Mouse (Mus musculus) midbrain, embryonic 10.5 days (tissue): ENCODE measurements around the gene Bscl2. TPM values are rescaled to one million over a fixed set of nuclear protein-coding genes. Genes with fewer than 3 reads are reported as not detected.
"Not testable (repeated sequence)": the region's sequence is repeated elsewhere in the genome, so short reads cannot be mapped to it uniquely, and the experiment has no call there.

Source experiments
- DNase-seq: peaks from one replicate; pipeline ENCODE4 v3.0.0-alpha.2; 2017; ENCODE audit warnings: low spot score
- H3K27ac ChIP-seq: fragments of 300-500 bp; sonication (generic); replicated peaks from 2 replicates; pipeline ENCODE4 v1.5.1; 2016; ENCODE audit warnings: mild to moderate bottlenecking
- H3K27me3 ChIP-seq: fragments of 300-500 bp; sonication (generic); 2 replicates; pipeline ENCODE4 v1.6.1; 2016; ENCODE audit warnings: low read depth, mild to moderate bottlenecking; ENCODE audit not compliant: poor library complexity, severe bottlenecking
- H3K36me3 ChIP-seq: fragments of 300-500 bp; sonication (generic); 2 replicates; pipeline ENCODE4 v1.6.1; 2016; ENCODE audit warnings: mild to moderate bottlenecking, moderate library complexity
- H3K4me1 ChIP-seq: fragments of 300-500 bp; sonication (generic); 2 replicates; pipeline ENCODE4 v1.6.1; 2016
- H3K4me3 ChIP-seq: fragments of 300-500 bp; sonication (generic); 2 replicates; pipeline ENCODE4 v1.5.1; 2016; ENCODE audit warnings: mild to moderate bottlenecking, moderate library complexity
- H3K9me3 ChIP-seq: fragments of 300-500 bp; sonication (generic); replicated peaks from 2 replicates; pipeline ENCODE4 v1.6.1; 2016; ENCODE audit warnings: mild to moderate bottlenecking
- WGBS: fragments of 180-500 bp; shearing (Covaris S2); methylation state at CpG from one replicate; pipeline ENCODE4 v1.1.7; 2016; 5-methylcytosine and 5-hydroxymethylcytosine counted together
- polyA plus RNA-seq: library from polyadenylated mRNA; unstranded; fragments of >200 nt; fragmentation: Nextera tagmentation; extraction: Ambion mirVana; gene quantifications from 2 replicates; pipeline ENCODE4 v1.2.1, GENCODE M21; 2016

Gene Bscl2
- polyA plus RNA-seq, 1 experiment from 2014 or later: 55.2 TPM

GRCm38 (mm10) chr19:8818301-8818798, 18.9 kb upstream of the Bscl2 start:
- peak overlapping the region; percentile 98 for H3K27ac ChIP-seq
- H3K36me3 ChIP-seq: peaks cover 58% of the 10 kb centered on the region
- 38% methylated on average over 14 of the region's 14 CpGs for WGBS
- no peaks in the 10 kb centered on the region for H3K9me3 ChIP-seq
- H3K27me3 ChIP-seq: no peaks in the 10 kb centered on the region
- no peak for DNase-seq
- H3K4me1 ChIP-seq: peaks cover 45% of the 10 kb centered on the region
- H3K4me3 ChIP-seq: peak overlapping the region; percentile 100

- H3K4me1 ChIP-seq: peaks cover 46% of the 10 kb centered on the region
- under 1% methylated on average over 33 of the region's 33 CpGs for WGBS
- peak; percentile 97 for DNase-seq
- peak within 1 kb of the TSS; percentile 100 for H3K4me3 ChIP-seq
- H3K9me3 ChIP-seq: no peaks in the 10 kb centered on the region
- no peaks in the 10 kb centered on the region for H3K27me3 ChIP-seq
- H3K27ac ChIP-seq: peak within 1 kb of the TSS; percentile 98
- H3K36me3 ChIP-seq: peaks cover 58% of the 10 kb centered on the region
Observed at GRCm38 (mm10) chr19:8818801-8819595, 18.3 kb upstream of the Bscl2 start, which contains the start of gene Ttc9c. Gene Ttc9c, minus strand, starts transcription at chr19:8819333.

GRCm38 (mm10) chr19:8819596-8820423, 17.5 kb upstream of the Bscl2 start, which contains the start of gene Hnrnpul2:
Gene Hnrnpul2, plus strand, starts transcription at chr19:8820010.
- no peaks in the 10 kb centered on the region for H3K27me3 ChIP-seq
- H3K36me3 ChIP-seq: peaks cover 58% of the 10 kb centered on the region
- H3K4me3 ChIP-seq: peak within 1 kb of the TSS; percentile 100
- H3K9me3 ChIP-seq: no peaks in the 10 kb centered on the region
- under 1% methylated on average over 83 of the region's 83 CpGs for WGBS
- DNase-seq: peak; percentile 97
- H3K4me1 ChIP-seq: peaks cover 46% of the 10 kb centered on the region
- H3K27ac ChIP-seq: peak within 1 kb of the TSS; percentile 98

- no peaks in the 10 kb centered on the region for H3K9me3 ChIP-seq
- peak overlapping the region; percentile 100 for H3K4me3 ChIP-seq
- peaks cover 46% of the 10 kb centered on the region for H3K4me1 ChIP-seq
- H3K27me3 ChIP-seq: no peaks in the 10 kb centered on the region
- DNase-seq: no peak
- peaks cover 58% of the 10 kb centered on the region for H3K36me3 ChIP-seq
- peak overlapping the region; percentile 98 for H3K27ac ChIP-seq
- WGBS: under 1% methylated on average over 48 of the region's 48 CpGs
Observed at GRCm38 (mm10) chr19:8820424-8820956, 16.8 kb upstream of the Bscl2 start.

- peak overlapping the region; percentile 100 for H3K4me3 ChIP-seq
- 5% methylated on average over 7 of the region's 7 CpGs for WGBS
- peaks cover 46% of the 10 kb centered on the region for H3K4me1 ChIP-seq
- peak overlapping the region; percentile 98 for H3K27ac ChIP-seq
- H3K27me3 ChIP-seq: no peaks in the 10 kb centered on the region
- no peak for DNase-seq
- H3K36me3 ChIP-seq: peaks cover 58% of the 10 kb centered on the region
- no peaks in the 10 kb centered on the region for H3K9me3 ChIP-seq
Observed at GRCm38 (mm10) chr19:8821146-8821545, 16.1 kb upstream of the Bscl2 start.

- 79% methylated on average over 8 of the region's 8 CpGs for WGBS
- H3K4me3 ChIP-seq: peak overlapping the region; percentile 100
- no peaks in the 10 kb centered on the region for H3K27me3 ChIP-seq
- no peak for DNase-seq
- H3K27ac ChIP-seq: no peak overlapping the region
- peaks cover 62% of the 10 kb centered on the region for H3K36me3 ChIP-seq
- no peaks in the 10 kb centered on the region for H3K9me3 ChIP-seq
- H3K4me1 ChIP-seq: peaks cover 32% of the 10 kb centered on the region
Observed at GRCm38 (mm10) chr19:8822696-8823095, 14.6 kb upstream of the Bscl2 start.

GRCm38 (mm10) chr19:8829660-8830059, 7.6 kb upstream of the Bscl2 start, which contains the start of gene AC129217.1:
Gene AC129217.1, plus strand, starts transcription at chr19:8829773.
- H3K36me3 ChIP-seq: peaks cover 100% of the 10 kb centered on the region
- no peaks in the 10 kb centered on the region for H3K4me1 ChIP-seq
- no peak within 1 kb of the TSS for H3K4me3 ChIP-seq
- no peaks in the 10 kb centered on the region for H3K9me3 ChIP-seq
- WGBS: 93% methylated on average over 8 of the region's 8 CpGs
- no peaks in the 10 kb centered on the region for H3K27me3 ChIP-seq
- DNase-seq: no peak
- H3K27ac ChIP-seq: no peak within 1 kb of the TSS

GRCm38 (mm10) chr19:8830664-8831063, 6.6 kb upstream of the Bscl2 start:
- DNase-seq: no peak
- H3K4me1 ChIP-seq: no peaks in the 10 kb centered on the region
- 96% methylated on average over 8 of the region's 8 CpGs for WGBS
- H3K27me3 ChIP-seq: no peaks in the 10 kb centered on the region
- H3K4me3 ChIP-seq: no peak overlapping the region
- H3K27ac ChIP-seq: no peak overlapping the region
- peaks cover 100% of the 10 kb centered on the region for H3K36me3 ChIP-seq
- H3K9me3 ChIP-seq: no peaks in the 10 kb centered on the region

GRCm38 (mm10) chr19:8831262-8831661, 6.0 kb upstream of the Bscl2 start:
- H3K36me3 ChIP-seq: peaks cover 100% of the 10 kb centered on the region
- no peak overlapping the region for H3K4me3 ChIP-seq
- no peaks in the 10 kb centered on the region for H3K27me3 ChIP-seq
- DNase-seq: no peak
- no peaks in the 10 kb centered on the region for H3K9me3 ChIP-seq
- H3K4me1 ChIP-seq: no peaks in the 10 kb centered on the region
- WGBS: 90% methylated on average over 11 of the region's 11 CpGs
- no peak overlapping the region for H3K27ac ChIP-seq

- Histone ChIP-seq H3K27me3 (no peaks in the 10 kb centered on the region), H3K9me3 (no peaks in the 10 kb centered on the region), H3K36me3 (peaks cover 89% of the 10 kb centered on the region), H3K4me3 (no peak overlapping the region), H3K27ac (no peak overlapping the region), H3K4me1 (peaks cover 11% of the 10 kb centered on the region)
- WGBS: 92% methylated on average over 4 of the region's 4 CpGs
- DNase-seq: no peak
Observed at GRCm38 (mm10) chr19:8832971-8833370, 4.3 kb upstream of the Bscl2 start.

- WGBS: 98% methylated on average over 10 of the region's 10 CpGs
- peaks cover 60% of the 10 kb centered on the region for H3K36me3 ChIP-seq
Observed at GRCm38 (mm10) chr19:8836327-8836726, 940 bp upstream of the Bscl2 start.

GRCm38 (mm10) chr19:8838041-8838730, 919 bp downstream of the Bscl2 start:
- Histone ChIP-seq H3K36me3 (peaks cover 59% of the 10 kb centered on the region), H3K9me3 (no peaks in the 10 kb centered on the region), H3K27ac (peak overlapping the region; percentile 98), H3K4me3 (peak overlapping the region; percentile 61), H3K27me3 (no peaks in the 10 kb centered on the region), H3K4me1 (peaks cover 46% of the 10 kb centered on the region)
- 20% methylated on average over 15 of the region's 15 CpGs for WGBS
- DNase-seq: no peak

More at GRCm38 (mm10) chr19:8836327-8836726, 940 bp upstream of the Bscl2 start:
- Histone ChIP-seq H3K27ac (peak overlapping the region; percentile 98; the same call in 1 of the 2 replicates), H3K4me3 (peak overlapping the region; percentile 61; the same call in 1 of the 2 replicates), H3K4me1 (peaks cover 45% of the 10 kb centered on the region)
- DNase-seq, H3K27me3 ChIP-seq, H3K9me3 ChIP-seq: not testable (repeated sequence)
